Mouse (Mus musculus) stomach, postnatal 0 days (tissue): ENCODE measurements around the gene Sbf2.

ENCODE experiments used
- CTCF ChIP-seq: IDR thresholded peaks from 2 replicates; pipeline ENCODE4 v1.5.1; 2016; ENCODE audit warnings: antibody characterized with exemption, low read depth, mild to moderate bottlenecking, moderate library complexity
- EP300 ChIP-seq: optimal IDR thresholded peaks from 2 replicates; pipeline ENCODE3; 2016; ENCODE audit warnings: antibody characterized with exemption

DNA sequence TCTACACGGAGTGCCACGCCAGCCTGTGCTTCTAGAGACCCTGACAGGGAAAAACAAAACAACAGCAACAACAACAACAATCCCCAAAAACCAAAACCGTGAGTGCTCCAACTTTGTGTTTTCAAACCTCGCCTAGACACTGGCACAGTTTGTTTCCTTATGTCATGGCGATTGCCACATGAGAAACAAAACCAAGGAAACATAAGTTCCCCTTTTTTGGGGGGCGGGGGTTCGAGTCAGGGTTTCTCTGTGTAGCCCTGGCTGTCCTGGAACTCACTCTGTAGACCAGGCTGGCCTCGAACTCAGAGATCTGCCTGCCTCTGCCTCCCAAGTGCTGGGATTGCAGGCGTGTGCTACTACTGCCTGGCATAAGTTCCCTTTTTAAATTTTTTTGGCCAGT, 346.7 kb downstream of the Sbf2 start:
- TF ChIP-seq CTCF (no peak), EP300 (no peak)
